Comparison of ENCODE assay signal across 21 mouse cellular contexts in genomic region chr7:138609605-138610004, GRCm38 (mm10).
A peak's percentile ranks its signal among the peaks of the same experiment; 100 is the strongest.
DNase-seq lines count a peak whose midpoint lies in the region; ATAC-seq and TF ChIP-seq lines count a peak whose summit lies in the region.
"Had no signal": no experiment of that assay in that cellular context is flagged by ENCODE, and none has a peak within 500 bp of the region (broad histone marks: within the 10 kb centered on the region; RNA-seq: fewer than 3 reads in every experiment).

No protein-coding gene starts in this region.

- peak; percentile 52; the same call in 1 of the 2 replicates for ATAC-seq in kidney, embryonic 15.5 days (replicated peaks; ENCODE audit: low FRiP score)
- peak; percentile 60; the same call in 1 of the 2 replicates for ATAC-seq in lung, embryonic 14.5 days (ENCODE audit: insufficient read depth)
- ATAC-seq in lung, postnatal 0 days: no peak
- peak; percentile 77 for ATAC-seq in stomach, embryonic 16.5 days (ENCODE audit: insufficient read depth, low FRiP score)
- ATAC-seq: CD4-positive, CD25-positive, alpha-beta regulatory T cell, adult 4 months; forebrain, embryonic 14.5 days; forebrain, postnatal 0 days had no signal

- no peak overlapping the region for H3K4me2 ChIP-seq in kidney, embryonic 15.5 days
- no peak overlapping the region for H3K4me2 ChIP-seq in lung, embryonic 14.5 days
- no peak overlapping the region for H3K4me2 ChIP-seq in lung, postnatal 0 days (replicated peaks; ENCODE audit: low read depth, low read length)
- H3K4me2 ChIP-seq in stomach, embryonic 16.5 days (ENCODE audit: low read depth, low read length): no peak overlapping the region
- H3K4me2 ChIP-seq: embryonic facial prominence, embryonic 12.5 days; embryonic facial prominence, embryonic 15.5 days; heart, embryonic 11.5 days; hindbrain, embryonic 12.5 days had no signal

- no peak for TF ChIP-seq CTCF in lung, embryonic 14.5 days (IDR thresholded peaks at IDR 0.05; ENCODE audit: low read depth)
- TF ChIP-seq CTCF in lung, postnatal 0 days (IDR thresholded peaks at IDR 0.05): no peak

- TF ChIP-seq EP300 in lung, postnatal 0 days (IDR thresholded peaks at IDR 0.05): no peak

- no peak overlapping the region for H3K27ac ChIP-seq in kidney, embryonic 15.5 days
- no peak overlapping the region for H3K27ac ChIP-seq in lung, embryonic 14.5 days (ENCODE audit: low read depth)
- H3K27ac ChIP-seq in lung, postnatal 0 days (ENCODE audit: low read length): no peak overlapping the region
- no peak overlapping the region for H3K27ac ChIP-seq in stomach, embryonic 16.5 days (ENCODE audit: low read length)
- H3K27ac ChIP-seq: embryonic facial prominence, embryonic 12.5 days; embryonic facial prominence, embryonic 15.5 days; gastrocnemius, adult 2 months; hindbrain, embryonic 12.5 days had no signal

- no peaks in the 10 kb centered on the region for H3K9me3 ChIP-seq in kidney, embryonic 15.5 days (replicated peaks)
- no peaks in the 10 kb centered on the region for H3K9me3 ChIP-seq in lung, embryonic 14.5 days (ENCODE audit: low read depth, low read length)
- no peaks in the 10 kb centered on the region for H3K9me3 ChIP-seq in lung, postnatal 0 days (ENCODE audit: low read length)
- H3K9me3 ChIP-seq in stomach, embryonic 16.5 days (replicated peaks; ENCODE audit: control insufficient read depth, low read length): no peaks in the 10 kb centered on the region
- H3K9me3 ChIP-seq: embryonic facial prominence, embryonic 12.5 days; embryonic facial prominence, embryonic 15.5 days; hindbrain, embryonic 12.5 days had no signal

- H3K9ac ChIP-seq in kidney, embryonic 15.5 days: no peak overlapping the region
- H3K9ac ChIP-seq in lung, embryonic 14.5 days: no peak overlapping the region
- H3K9ac ChIP-seq in lung, postnatal 0 days (replicated peaks; ENCODE audit: low read depth): no peak overlapping the region
- no peak overlapping the region for H3K9ac ChIP-seq in stomach, embryonic 16.5 days (ENCODE audit: low read length)
- H3K9ac ChIP-seq: embryonic facial prominence, embryonic 12.5 days; embryonic facial prominence, embryonic 15.5 days; forebrain, postnatal 0 days; hindbrain, embryonic 12.5 days had no signal

- H3K4me3 ChIP-seq in kidney, embryonic 15.5 days (replicated peaks): no peak overlapping the region
- no peak overlapping the region for H3K4me3 ChIP-seq in lung, embryonic 14.5 days (ENCODE audit: low read depth, low read length)
- H3K4me3 ChIP-seq in lung, postnatal 0 days (ENCODE audit: low read depth, low read length): no peak overlapping the region
- no peak overlapping the region for H3K4me3 ChIP-seq in stomach, embryonic 16.5 days (replicated peaks; ENCODE audit: low read length)
- H3K4me3 ChIP-seq: embryonic facial prominence, embryonic 12.5 days; embryonic facial prominence, embryonic 15.5 days; gastrocnemius, adult 2 months; hindbrain, embryonic 12.5 days had no signal

- no peaks in the 10 kb centered on the region for H3K36me3 ChIP-seq in kidney, embryonic 15.5 days
- no peaks in the 10 kb centered on the region for H3K36me3 ChIP-seq in lung, embryonic 14.5 days (ENCODE audit: insufficient read depth)
- H3K36me3 ChIP-seq in lung, postnatal 0 days (ENCODE audit: insufficient read depth, low read length): no peaks in the 10 kb centered on the region
- no peaks in the 10 kb centered on the region for H3K36me3 ChIP-seq in stomach, embryonic 16.5 days (ENCODE audit: control insufficient read depth, insufficient read depth, low read length)
- H3K36me3 ChIP-seq: embryonic facial prominence, embryonic 12.5 days; embryonic facial prominence, embryonic 15.5 days; hindbrain, embryonic 12.5 days had no signal

- H3K4me1 ChIP-seq in kidney, embryonic 15.5 days: peaks cover 19% of the 10 kb centered on the region
- no peaks in the 10 kb centered on the region for H3K4me1 ChIP-seq in lung, embryonic 14.5 days (ENCODE audit: insufficient read depth)
- H3K4me1 ChIP-seq in lung, postnatal 0 days (ENCODE audit: insufficient read depth, low read depth, low read length): no peaks in the 10 kb centered on the region
- peaks cover 7% of the 10 kb centered on the region; the same call in 1 of the 2 replicates for H3K4me1 ChIP-seq in stomach, embryonic 16.5 days (ENCODE audit: control insufficient read depth, insufficient read depth, low read length)
- H3K4me1 ChIP-seq: embryonic facial prominence, embryonic 12.5 days; embryonic facial prominence, embryonic 15.5 days had no signal

- no peaks in the 10 kb centered on the region for H3K27me3 ChIP-seq in kidney, embryonic 15.5 days
- no peaks in the 10 kb centered on the region for H3K27me3 ChIP-seq in lung, embryonic 14.5 days (ENCODE audit: insufficient read depth, low read length)
- H3K27me3 ChIP-seq in lung, postnatal 0 days (replicated peaks; ENCODE audit: insufficient read depth, low read length): no peaks in the 10 kb centered on the region
- no peaks in the 10 kb centered on the region for H3K27me3 ChIP-seq in stomach, embryonic 16.5 days (ENCODE audit: control insufficient read depth, insufficient read depth, low read length)
- H3K27me3 ChIP-seq: embryonic facial prominence, embryonic 12.5 days; embryonic facial prominence, embryonic 15.5 days; hindbrain, embryonic 12.5 days had no signal

- WGBS in kidney, embryonic 15.5 days: 70% methylated on average over 3 of the region's 3 CpGs
- 40% methylated on average over 3 of the region's 3 CpGs for WGBS in lung, embryonic 14.5 days
- 58% methylated on average over 3 of the region's 3 CpGs for WGBS in lung, postnatal 0 days
- WGBS in stomach, embryonic 16.5 days: 65% methylated on average over 3 of the region's 3 CpGs

- DNase-seq in kidney, postnatal 25 days: no peak
- peak; percentile 23 for DNase-seq in lung, embryonic 14.5 days
- no peak for DNase-seq in lung, postnatal 0 days (ENCODE audit: low spot score)
- no peak for DNase-seq in right cerebral cortex, adult 18-20 months
- DNase-seq: adrenal gland, adult 2 months; adrenal gland, postnatal 14 days; cerebellum, adult 11 months; cerebellum, adult 2 months; cerebellum, adult 9-11 months; cerebellum, postnatal 25 days; forebrain, postnatal 0 days; gastrocnemius, adult 2 months; gastrocnemius, postnatal 14 days had no signal
